Mouse (Mus musculus) CH12.LX (cell line): ENCODE results near the gene Grtp1.

Experiments used
- CHD2 ChIP-seq: IDR thresholded peaks from 2 replicates; pipeline ENCODE4 v1.6.1; 2011; ENCODE audit warnings: low read length, improper control_type of control experiment
- EP300 ChIP-seq: IDR thresholded peaks from 2 replicates; pipeline ENCODE4 v1.6.1; 2011; ENCODE audit warnings: low read length, improper control_type of control experiment
- MAX ChIP-seq: IDR thresholded peaks from 2 replicates; pipeline ENCODE4 v1.6.1; 2011; ENCODE audit warnings: low read length, improper control_type of control experiment
- MAZ ChIP-seq: IDR thresholded peaks from 2 replicates; pipeline ENCODE4 v1.6.1; 2012; ENCODE audit warnings: low read depth, mild to moderate bottlenecking, inconsistent platforms, low read length, improper control_type of control experiment, moderate library complexity
- POLR2A ChIP-seq: IDR thresholded peaks from 2 replicates; pipeline ENCODE4 v1.6.1; 2011; ENCODE audit warnings: low read depth, mild to moderate bottlenecking, improper control_type of control experiment, low read length
- TCF12 ChIP-seq: IDR thresholded peaks from 2 replicates; pipeline ENCODE4 v1.6.1; 2014; ENCODE audit warnings: low read depth, mild to moderate bottlenecking, inconsistent platforms, low read length, improper control_type of control experiment

- no peak for TF ChIP-seq POLR2A
- no peak for TF ChIP-seq CHD2
- TF ChIP-seq MAZ, result no peak
- no peak for TF ChIP-seq EP300
- TF ChIP-seq TCF12, result no peak
- TF ChIP-seq MAX, result no peak
Observed at GRCm38 (mm10) chr8:13187229-13187628, 13.2 kb downstream of the Grtp1 start.
